Mouse (Mus musculus): ENCODE measurements around the gene Lrp6. TPM values are rescaled to one million over a fixed set of nuclear protein-coding genes. Genes with fewer than 3 reads are reported as not detected.

The Lrp6 gene
- polyA plus RNA-seq, 1 experiment from 2014 or later: 32.8 TPM

DNA sequence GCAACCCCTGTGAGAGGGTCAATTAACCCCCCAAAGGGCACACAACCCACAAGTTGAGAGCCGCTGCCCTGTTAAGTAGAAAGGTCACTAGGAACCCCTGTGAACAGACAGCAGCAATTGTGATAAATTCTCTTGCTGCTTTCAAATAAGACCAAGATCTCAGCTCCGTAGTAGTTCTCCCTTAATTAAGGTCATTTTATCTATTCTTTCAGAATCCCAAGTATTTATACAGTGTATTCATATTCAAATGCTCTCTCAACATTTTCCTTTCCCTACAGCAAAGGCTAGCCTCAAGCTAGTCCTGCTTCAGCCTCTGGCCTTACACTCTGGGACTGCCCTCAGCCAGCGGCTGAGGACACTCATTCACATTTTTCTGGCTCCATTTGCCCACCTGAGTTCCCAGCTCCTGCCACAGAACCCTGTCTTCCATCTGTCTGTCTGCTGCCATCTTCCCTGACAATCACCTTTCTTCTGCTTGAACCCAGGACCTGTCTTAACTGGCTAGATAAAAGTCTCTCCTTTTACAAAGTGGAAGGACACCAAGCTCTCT is 150.1 kb downstream of the Lrp6 start:
- DNase-seq (ENCODE audit: low spot score) (no peak), ATAC-seq (ENCODE audit: insufficient number of reproducible peaks, low FRiP score, low TSS enrichment, low read depth) (no peak)
- Histone ChIP-seq H3K9me3 (ENCODE audit: control insufficient read depth, low read length) (no peaks in the 10 kb centered on the region), H3K4me1 (ENCODE audit: control insufficient read depth, insufficient read depth, low read length) (no peaks in the 10 kb centered on the region), H3K4me2 (ENCODE audit: low read depth, severe bottlenecking) (no peak overlapping the region), H3K27ac (replicated peaks; ENCODE audit: low read depth, low read length) (no peak overlapping the region), H3K36me3 (ENCODE audit: control insufficient read depth, insufficient read depth, low read length) (no peaks in the 10 kb centered on the region), H3K9ac (ENCODE audit: low read length) (no peak overlapping the region), H3K4me3 (ENCODE audit: low read depth, low read length) (no peak overlapping the region), H3K27me3 (ENCODE audit: control insufficient read depth, insufficient read depth, low read length) (no peaks in the 10 kb centered on the region)
- 59% methylated on average over 3 of the region's 3 CpGs for WGBS

DNA sequence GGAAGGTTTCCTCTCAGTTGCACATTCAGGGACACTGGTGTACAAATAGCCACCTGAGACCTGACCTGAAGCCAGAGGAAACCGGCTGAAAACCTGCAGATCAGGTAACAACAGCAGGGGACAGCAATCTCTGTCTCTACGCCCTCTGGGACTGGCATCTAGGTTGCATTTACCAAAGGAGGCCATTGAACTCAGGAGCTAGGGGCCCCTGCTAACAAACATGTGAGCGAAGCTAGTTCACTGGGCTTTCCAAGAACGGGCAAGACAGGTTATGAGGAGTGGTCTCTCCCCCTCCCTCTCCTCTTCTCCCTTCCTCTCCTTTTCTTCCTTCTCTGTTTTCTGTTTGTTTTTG is 152.3 kb downstream of the Lrp6 start:
- Histone ChIP-seq H3K36me3 (ENCODE audit: control insufficient read depth, insufficient read depth, low read length) (no peaks in the 10 kb centered on the region), H3K4me2 (ENCODE audit: low read depth, severe bottlenecking) (no peak overlapping the region), H3K27ac (replicated peaks; ENCODE audit: low read depth, low read length) (no peak overlapping the region), H3K9ac (ENCODE audit: low read length) (no peak overlapping the region), H3K4me3 (ENCODE audit: low read depth, low read length) (no peak overlapping the region), H3K9me3 (ENCODE audit: control insufficient read depth, low read length) (no peaks in the 10 kb centered on the region), H3K4me1 (ENCODE audit: control insufficient read depth, insufficient read depth, low read length) (no peaks in the 10 kb centered on the region), H3K27me3 (ENCODE audit: control insufficient read depth, insufficient read depth, low read length) (no peaks in the 10 kb centered on the region)
- WGBS: 69% methylated on average over 4 of the region's 4 CpGs
- no peak for DNase-seq (ENCODE audit: low spot score)
- no peak for ATAC-seq (ENCODE audit: insufficient number of reproducible peaks, low FRiP score, low TSS enrichment, low read depth)

DNA sequence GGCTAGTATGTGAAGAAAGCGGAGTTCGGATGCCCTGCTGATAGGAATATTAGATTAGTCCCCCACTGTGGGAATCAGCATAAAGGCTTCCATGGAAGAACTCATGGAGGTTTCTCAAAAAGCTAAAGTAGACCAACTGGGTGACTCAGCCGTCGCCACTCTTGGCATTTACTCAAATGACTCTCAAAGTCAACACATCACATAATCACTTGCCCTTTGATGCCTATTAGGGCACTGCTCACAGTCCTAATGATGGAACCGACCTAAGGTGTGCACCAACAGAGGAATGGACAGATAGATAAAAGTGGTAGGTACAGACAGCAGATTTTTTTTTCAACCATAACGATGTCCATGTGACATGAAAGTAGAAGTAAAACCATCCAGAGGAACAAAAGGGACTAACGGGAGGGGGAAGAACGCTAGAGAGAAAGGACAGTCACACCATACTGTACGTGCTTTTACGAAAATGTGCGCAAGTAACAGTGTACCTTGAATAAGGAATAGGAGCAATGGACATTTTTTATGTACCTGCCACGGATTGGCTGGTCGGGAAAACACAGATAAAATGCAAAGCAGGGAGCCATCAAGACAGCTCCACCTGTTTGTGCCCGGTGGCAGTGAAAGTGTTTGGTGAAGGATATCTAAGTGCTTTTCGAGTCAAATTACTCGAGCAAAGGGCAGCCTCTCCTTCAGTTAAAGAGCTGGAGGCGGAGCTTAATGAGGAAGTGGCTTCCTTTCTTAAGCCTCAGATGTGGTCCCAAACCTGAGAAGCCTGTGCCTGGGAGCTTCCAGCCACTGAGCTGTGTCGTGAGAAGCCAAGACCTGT is 152.8 kb downstream of the Lrp6 start:
- H3K4me1 ChIP-seq (ENCODE audit: control insufficient read depth, insufficient read depth, low read length): no peaks in the 10 kb centered on the region
- no peaks in the 10 kb centered on the region for H3K36me3 ChIP-seq (ENCODE audit: control insufficient read depth, insufficient read depth, low read length)
- ATAC-seq (ENCODE audit: insufficient number of reproducible peaks, low FRiP score, low TSS enrichment, low read depth) (no peak), DNase-seq (ENCODE audit: low spot score) (no peak)
- H3K4me3 ChIP-seq (ENCODE audit: low read depth, low read length): no peak overlapping the region
- no peaks in the 10 kb centered on the region for H3K9me3 ChIP-seq (ENCODE audit: control insufficient read depth, low read length)
- H3K27me3 ChIP-seq (ENCODE audit: control insufficient read depth, insufficient read depth, low read length): no peaks in the 10 kb centered on the region
- H3K4me2 ChIP-seq (ENCODE audit: low read depth, severe bottlenecking): no peak overlapping the region
- H3K9ac ChIP-seq (ENCODE audit: low read length): no peak overlapping the region
- WGBS: 61% methylated on average over 18 of the region's 18 CpGs
- no peak overlapping the region for H3K27ac ChIP-seq (replicated peaks; ENCODE audit: low read depth, low read length)

DNA sequence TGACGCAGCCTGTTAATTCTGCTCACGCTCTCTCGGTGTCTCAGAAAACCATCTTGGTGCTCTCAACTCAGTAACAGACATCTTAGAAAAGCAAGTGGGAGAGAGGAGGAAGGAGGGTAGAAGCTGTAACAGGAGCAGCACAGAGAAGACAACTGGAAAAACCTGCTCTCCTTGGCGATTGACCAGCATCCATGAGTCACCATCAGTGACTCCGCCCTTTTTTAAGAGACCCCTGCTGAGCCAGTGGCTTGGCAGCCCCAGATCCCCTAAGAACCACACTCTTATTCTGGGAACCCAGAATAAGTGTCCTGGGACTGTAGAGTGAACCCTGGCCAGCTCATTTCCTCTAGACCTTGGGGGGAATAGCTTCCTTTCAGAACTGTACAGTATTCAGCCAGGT is 159.5 kb downstream of the Lrp6 start:
- no peak for DNase-seq (ENCODE audit: low spot score)
- Histone ChIP-seq H3K4me2 (ENCODE audit: low read depth, severe bottlenecking) (no peak overlapping the region), H3K27ac (replicated peaks; ENCODE audit: low read depth, low read length) (no peak overlapping the region), H3K4me1 (ENCODE audit: control insufficient read depth, insufficient read depth, low read length) (no peaks in the 10 kb centered on the region), H3K4me3 (ENCODE audit: low read depth, low read length) (no peak overlapping the region), H3K36me3 (ENCODE audit: control insufficient read depth, insufficient read depth, low read length) (no peaks in the 10 kb centered on the region), H3K27me3 (ENCODE audit: control insufficient read depth, insufficient read depth, low read length) (no peaks in the 10 kb centered on the region), H3K9me3 (ENCODE audit: control insufficient read depth, low read length) (no peaks in the 10 kb centered on the region), H3K9ac (ENCODE audit: low read length) (no peak overlapping the region)
- no peak for ATAC-seq (ENCODE audit: insufficient number of reproducible peaks, low FRiP score, low TSS enrichment, low read depth)
- 49% methylated on average over 5 of the region's 5 CpGs for WGBS

DNA sequence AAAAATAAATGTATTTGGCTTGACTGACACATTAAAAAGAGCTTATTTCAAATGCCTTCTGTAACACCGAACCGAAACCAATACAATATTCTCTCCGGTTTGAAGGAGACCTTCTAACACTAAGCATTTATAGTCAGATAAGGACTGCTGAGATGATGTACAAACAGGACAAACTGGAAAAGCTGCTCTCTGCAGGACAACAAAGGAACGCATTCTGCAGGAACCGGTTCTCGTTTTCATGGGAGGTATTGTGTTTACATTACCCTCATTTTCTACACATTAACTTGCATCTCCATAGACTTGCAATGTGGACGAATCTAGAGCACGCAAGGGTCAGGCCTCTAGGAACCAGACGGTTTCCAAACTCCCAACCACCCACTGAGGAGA is 163.1 kb downstream of the Lrp6 start:
- ATAC-seq (ENCODE audit: insufficient number of reproducible peaks, low FRiP score, low TSS enrichment, low read depth): no peak
- H3K27me3 ChIP-seq (ENCODE audit: control insufficient read depth, insufficient read depth, low read length): no peaks in the 10 kb centered on the region
- no peak overlapping the region for H3K4me2 ChIP-seq (ENCODE audit: low read depth, severe bottlenecking)
- H3K4me1 ChIP-seq (ENCODE audit: control insufficient read depth, insufficient read depth, low read length): no peaks in the 10 kb centered on the region
- H3K9ac ChIP-seq (ENCODE audit: low read length): no peak overlapping the region
- no peaks in the 10 kb centered on the region for H3K36me3 ChIP-seq (ENCODE audit: control insufficient read depth, insufficient read depth, low read length)
- no peak overlapping the region for H3K4me3 ChIP-seq (ENCODE audit: low read depth, low read length)
- no peaks in the 10 kb centered on the region; the same call in 1 of the 2 replicates for H3K9me3 ChIP-seq (ENCODE audit: control insufficient read depth, low read length)
- no peak for DNase-seq (ENCODE audit: low spot score)
- WGBS: 86% methylated on average over 9 of the region's 9 CpGs
- no peak overlapping the region for H3K27ac ChIP-seq (replicated peaks; ENCODE audit: low read depth, low read length)

GRCm38 (mm10) chr6:134402914-134403683 is 163.7 kb downstream of the Lrp6 start:
- no peak overlapping the region for H3K9ac ChIP-seq (ENCODE audit: low read length)

More at GRCm38 (mm10) chr6:134402914-134403683, 163.7 kb downstream of the Lrp6 start:
- 38% methylated on average over 16 of the region's 16 CpGs for WGBS
- H3K4me3 ChIP-seq (ENCODE audit: low read depth, low read length): no peak overlapping the region
- DNase-seq (ENCODE audit: low spot score): peak; percentile 86
- no peaks in the 10 kb centered on the region for H3K36me3 ChIP-seq (ENCODE audit: control insufficient read depth, insufficient read depth, low read length)
- H3K9me3 ChIP-seq (ENCODE audit: control insufficient read depth, low read length): no peaks in the 10 kb centered on the region; the same call in 1 of the 2 replicates
- 0 out of 2 replicates have a peak, but pooled peaks have one; percentile 26 for ATAC-seq (ENCODE audit: insufficient number of reproducible peaks, low FRiP score, low TSS enrichment, low read depth)
- no peaks in the 10 kb centered on the region for H3K27me3 ChIP-seq (ENCODE audit: control insufficient read depth, insufficient read depth, low read length)
- H3K27ac ChIP-seq (replicated peaks; ENCODE audit: low read depth, low read length): no peak overlapping the region
- no peak overlapping the region for H3K4me2 ChIP-seq (ENCODE audit: low read depth, severe bottlenecking)
- H3K4me1 ChIP-seq (ENCODE audit: control insufficient read depth, insufficient read depth, low read length): no peaks in the 10 kb centered on the region

Other genes starting within 250 kb of the Lrp6 start
- gene Bcl2l14, start 170.6 kb downstream of the Lrp6 start, polyA plus RNA-seq (2014; fragmentation: Nextera tagmentation; extraction: Ambion mirVana): 0.57 and 0.79 TPM in 2 replicates
- 0.33 and 0.58 TPM in 2 replicates for gene Mansc1, start 65.5 kb upstream of the Lrp6 start, polyA plus RNA-seq (2014; fragmentation: Nextera tagmentation; extraction: Ambion mirVana)
- gene Borcs5, start 72.5 kb upstream of the Lrp6 start, polyA plus RNA-seq (2014; fragmentation: Nextera tagmentation; extraction: Ambion mirVana): 18.1 and 18.7 TPM in 2 replicates
- 12.5 and 13.2 TPM in 2 replicates for gene Dusp16, start 225.7 kb upstream of the Lrp6 start, polyA plus RNA-seq (2014; fragmentation: Nextera tagmentation; extraction: Ambion mirVana)